Mouse (Mus musculus): ENCODE results near the gene Samhd1. TPM values are rescaled to one million over a fixed set of nuclear protein-coding genes. Genes with fewer than 3 reads are reported as not detected.

Gene Samhd1
- total RNA-seq, 1 experiment, result 25.7 TPM

DNA sequence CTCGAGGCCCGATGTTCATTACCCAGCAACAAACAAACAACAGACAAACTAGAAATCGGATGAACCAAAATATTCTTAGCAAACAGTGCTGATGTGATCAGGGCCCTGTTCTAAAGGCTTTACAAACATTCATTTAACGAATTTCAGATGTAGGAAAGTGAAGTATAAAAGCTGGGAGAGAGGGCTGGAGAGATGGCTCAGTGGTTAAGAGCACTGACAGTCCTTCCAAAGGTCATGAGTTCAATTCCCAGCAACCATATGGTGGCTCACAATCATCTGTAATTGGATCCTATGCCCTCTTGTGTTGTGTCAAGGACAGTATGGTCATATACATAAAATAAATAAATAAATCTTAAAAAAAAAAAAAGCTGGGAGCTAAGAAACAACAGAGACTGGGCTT, 1.1 kb upstream of the Samhd1 start:
- no peak overlapping the region for H3K4me3 ChIP-seq (ENCODE audit: insufficient read depth in 1 of 2, low read depth in 1 of 2, low read length in 2 of 2, poor library complexity in 1 of 2, severe bottlenecking in 1 of 2)
- in situ Hi-C loops (cut with MboI; ENCODE audit: low sequenced_read_pairs in 2 of 2, unreplicated experiment in 2 of 2), result no loop called here
- TF ChIP-seq ZNF384 (IDR thresholded peaks at IDR 0.05; ENCODE audit: low read depth, low read length) (no peak), MAFK (IDR thresholded peaks at IDR 0.05; ENCODE audit: insufficient read depth, low read depth, low read length) (no peak), ZC3H11A (IDR thresholded peaks at IDR 0.05; ENCODE audit: borderline replicate concordance, low read depth, low read length) (no peak), HCFC1 (IDR thresholded peaks at IDR 0.05; ENCODE audit: borderline replicate concordance, insufficient read depth, low read length) (no peak)

DNA sequence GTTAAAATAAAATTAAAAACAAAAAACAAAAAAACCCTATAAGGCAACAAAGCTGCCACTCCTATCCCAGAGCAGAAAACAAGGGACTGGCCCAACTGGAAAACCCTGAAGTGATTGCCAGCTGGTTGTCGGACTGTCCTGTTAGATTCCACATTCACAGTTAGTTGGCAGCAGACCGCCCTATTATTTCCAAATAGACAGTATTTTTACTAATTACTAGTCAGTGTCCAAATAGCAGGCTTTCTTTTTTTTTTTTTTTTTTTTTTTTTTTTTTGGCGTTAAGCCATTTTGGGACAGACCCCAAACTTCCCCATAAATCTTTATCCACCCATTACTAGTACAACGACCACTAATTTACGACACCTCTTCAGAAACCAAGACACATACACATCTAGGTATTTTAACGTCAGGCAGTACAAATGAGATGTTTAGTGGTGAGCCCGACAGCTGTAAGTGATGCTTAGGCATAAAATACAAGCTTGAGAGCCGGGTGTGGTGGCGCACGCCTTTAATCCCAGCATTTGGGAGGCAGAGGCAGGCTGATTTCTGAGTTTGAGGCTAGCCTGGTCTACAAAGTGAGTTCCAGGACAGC, 560 bp upstream of the Samhd1 start:
- Histone ChIP-seq H3K27ac (ENCODE audit: insufficient read depth, low read depth, low read length, poor library complexity, severe bottlenecking) (no peak overlapping the region), H3K4me3 (ENCODE audit: insufficient read depth in 1 of 2, low read depth in 1 of 2, low read length in 2 of 2, poor library complexity in 1 of 2, severe bottlenecking in 1 of 2) (peak overlapping the region in 1 of 2 experiments; percentile 83; a peak in 2 of 4 replicates)
- in situ Hi-C loops (cut with MboI; ENCODE audit: low sequenced_read_pairs in 2 of 2, unreplicated experiment in 2 of 2), result no loop called here

More for the DNA sequence above, 1.1 kb upstream of the Samhd1 start:
- no peak overlapping the region for H3K9ac ChIP-seq (ENCODE audit: insufficient read depth, low read depth, low read length, poor library complexity, severe bottlenecking)
- H3K4me1 ChIP-seq (ENCODE audit: control insufficient read depth in 2 of 2, insufficient read depth in 2 of 2, low read length in 2 of 2, poor library complexity in 1 of 2), result no peaks in the 10 kb centered on the region; a peak in 1 of 4 replicates
- H3K27ac ChIP-seq (ENCODE audit: insufficient read depth, low read depth, low read length, poor library complexity, severe bottlenecking), result no peak overlapping the region
- DNase-seq (ENCODE audit: low read depth, low spot score), result no peak
- H3K36me3 ChIP-seq (ENCODE audit: control insufficient read depth, insufficient read depth, low read length, poor library complexity, severe bottlenecking), result no peaks in the 10 kb centered on the region
- no peaks in the 10 kb centered on the region for H3K9me3 ChIP-seq (ENCODE audit: control insufficient read depth, insufficient read depth, low read depth, low read length)

DNA sequence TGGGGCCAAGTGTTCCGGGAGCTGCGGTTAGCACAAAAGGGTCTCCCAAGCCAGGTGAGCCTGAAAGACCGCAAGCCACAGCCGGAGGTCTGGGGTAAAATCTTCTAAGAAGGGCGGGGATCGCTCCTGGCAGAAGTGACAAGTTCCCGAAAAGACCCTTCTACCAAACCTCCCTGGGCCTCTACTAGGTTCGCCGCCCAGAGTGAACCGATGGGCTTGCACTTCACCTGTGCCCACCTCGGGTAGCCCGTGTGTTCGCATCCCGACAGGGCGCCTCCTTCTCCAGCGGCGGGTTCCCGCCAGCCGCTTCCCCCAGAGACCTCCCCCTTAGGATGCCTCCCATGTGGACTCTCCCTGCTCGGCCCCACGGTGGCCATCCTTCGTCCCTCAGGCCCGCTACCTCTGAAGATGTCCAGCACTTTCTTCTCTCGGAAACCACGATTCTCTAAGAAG, 560 bp downstream of the Samhd1 start:
- H3K4me1 ChIP-seq (ENCODE audit: control insufficient read depth in 2 of 2, insufficient read depth in 2 of 2, low read length in 2 of 2, poor library complexity in 1 of 2), result no peaks in the 10 kb centered on the region; a peak in 1 of 4 replicates
- in situ Hi-C loops (cut with MboI; ENCODE audit: low sequenced_read_pairs in 2 of 2, unreplicated experiment in 2 of 2), result no loop called here
- peak overlapping the region; percentile 83 to 85 for H3K4me3 ChIP-seq (ENCODE audit: insufficient read depth in 1 of 2, low read depth in 1 of 2, low read length in 2 of 2, poor library complexity in 1 of 2, severe bottlenecking in 1 of 2)
- peak overlapping the region; percentile 81 for H3K9ac ChIP-seq (ENCODE audit: insufficient read depth, low read depth, low read length, poor library complexity, severe bottlenecking)
- H3K9me3 ChIP-seq (ENCODE audit: control insufficient read depth, insufficient read depth, low read depth, low read length), result no peaks in the 10 kb centered on the region
- H3K27ac ChIP-seq (ENCODE audit: insufficient read depth, low read depth, low read length, poor library complexity, severe bottlenecking), result no peak overlapping the region
- no peak for TF ChIP-seq CHD2 (IDR thresholded peaks at IDR 0.05; ENCODE audit: low read depth, low read length)
- TF ChIP-seq ZC3H11A (IDR thresholded peaks at IDR 0.05; ENCODE audit: borderline replicate concordance, low read depth, low read length), result 0 out of 2 replicates have a peak, but pooled peaks have one; percentile 2
- TF ChIP-seq HCFC1 (IDR thresholded peaks at IDR 0.05; ENCODE audit: borderline replicate concordance, insufficient read depth, low read length), result no peak
- no peak for TF ChIP-seq MAFK (IDR thresholded peaks at IDR 0.05; ENCODE audit: insufficient read depth, low read depth, low read length)
- TF ChIP-seq ZNF384 (IDR thresholded peaks at IDR 0.05; ENCODE audit: low read depth, low read length), result no peak
- H3K36me3 ChIP-seq (ENCODE audit: control insufficient read depth, insufficient read depth, low read length, poor library complexity, severe bottlenecking), result no peaks in the 10 kb centered on the region
- no peak for DNase-seq (ENCODE audit: low read depth, low spot score)

More for the DNA sequence above, 560 bp upstream of the Samhd1 start:
- peak overlapping the region; percentile 29; the same call in 1 of the 2 replicates for H3K9ac ChIP-seq (ENCODE audit: insufficient read depth, low read depth, low read length, poor library complexity, severe bottlenecking)
- 0 out of 2 replicates have a peak, but pooled peaks have one; percentile 54 for TF ChIP-seq ZNF384 (IDR thresholded peaks at IDR 0.05; ENCODE audit: low read depth, low read length)
- no peak for TF ChIP-seq MAFK (IDR thresholded peaks at IDR 0.05; ENCODE audit: insufficient read depth, low read depth, low read length)
- no peak for DNase-seq (ENCODE audit: low read depth, low spot score)
- no peaks in the 10 kb centered on the region for H3K9me3 ChIP-seq (ENCODE audit: control insufficient read depth, insufficient read depth, low read depth, low read length)
- H3K36me3 ChIP-seq (ENCODE audit: control insufficient read depth, insufficient read depth, low read length, poor library complexity, severe bottlenecking), result no peaks in the 10 kb centered on the region
- H3K4me1 ChIP-seq (ENCODE audit: control insufficient read depth in 2 of 2, insufficient read depth in 2 of 2, low read length in 2 of 2, poor library complexity in 1 of 2), result no peaks in the 10 kb centered on the region; a peak in 1 of 4 replicates

DNA sequence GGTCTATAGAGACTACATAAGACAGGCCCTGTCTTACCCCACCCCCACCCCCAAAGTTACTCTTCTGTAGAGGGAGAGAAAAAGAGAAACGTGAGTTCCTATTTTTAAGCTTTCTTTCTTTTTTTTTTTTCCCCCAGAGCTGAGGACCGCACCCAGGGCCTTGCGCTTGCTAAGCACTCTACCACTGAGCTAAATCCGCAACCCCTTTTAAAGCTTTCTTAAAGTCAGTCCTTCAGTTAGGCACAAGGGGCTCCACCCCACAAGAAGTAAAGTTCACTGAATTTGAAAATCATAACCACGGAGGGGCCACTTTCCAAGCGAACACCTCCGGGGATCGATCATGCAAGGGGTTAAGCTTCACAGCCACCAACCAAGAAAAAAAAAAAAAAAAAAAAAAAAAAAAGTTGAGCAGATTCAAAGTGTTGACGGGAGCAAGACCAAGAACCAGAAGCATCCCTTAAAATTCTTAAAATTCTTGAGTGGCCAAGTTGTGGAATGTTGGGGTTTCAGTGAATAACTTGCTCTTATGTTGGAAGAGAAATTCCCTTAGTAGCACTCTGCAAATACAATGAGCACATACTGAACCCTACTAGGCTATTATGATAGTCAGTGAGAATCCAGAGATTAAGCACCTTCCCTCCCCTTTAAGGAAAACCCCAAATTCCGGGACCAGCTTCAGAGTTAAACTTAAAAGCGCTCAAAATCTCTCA, 1.1 kb downstream of the Samhd1 start:
- no peaks in the 10 kb centered on the region; a peak in 1 of 4 replicates for H3K4me1 ChIP-seq (ENCODE audit: control insufficient read depth in 2 of 2, insufficient read depth in 2 of 2, low read length in 2 of 2, poor library complexity in 1 of 2)
- in situ Hi-C loops (cut with MboI; ENCODE audit: low sequenced_read_pairs in 2 of 2, unreplicated experiment in 2 of 2), result no loop called here
- H3K9ac ChIP-seq (ENCODE audit: insufficient read depth, low read depth, low read length, poor library complexity, severe bottlenecking), result peak overlapping the region; percentile 81
- TF ChIP-seq ZNF384 (IDR thresholded peaks at IDR 0.05; ENCODE audit: low read depth, low read length) (peak; percentile 94), MAFK (IDR thresholded peaks at IDR 0.05; ENCODE audit: insufficient read depth, low read depth, low read length) (no peak), ZC3H11A (IDR thresholded peaks at IDR 0.05; ENCODE audit: borderline replicate concordance, low read depth, low read length) (no peak)
- H3K4me3 ChIP-seq (ENCODE audit: insufficient read depth in 1 of 2, low read depth in 1 of 2, low read length in 2 of 2, poor library complexity in 1 of 2, severe bottlenecking in 1 of 2), result peak overlapping the region; percentile 83 to 85
- H3K36me3 ChIP-seq (ENCODE audit: control insufficient read depth, insufficient read depth, low read length, poor library complexity, severe bottlenecking), result no peaks in the 10 kb centered on the region
- no peaks in the 10 kb centered on the region for H3K9me3 ChIP-seq (ENCODE audit: control insufficient read depth, insufficient read depth, low read depth, low read length)
- no peak overlapping the region for H3K27ac ChIP-seq (ENCODE audit: insufficient read depth, low read depth, low read length, poor library complexity, severe bottlenecking)
- DNase-seq (ENCODE audit: low read depth, low spot score), result no peak
